Mouse (Mus musculus): Measurements from ENCODE around the gene Neurl1a. TPM values are rescaled to one million over a fixed set of nuclear protein-coding genes. Genes with fewer than 3 reads are reported as not detected.
A peak's percentile ranks its signal among the peaks of the same experiment; 100 is the strongest.

Neurl1a gene
- polyA plus RNA-seq, 1 experiment from 2014 or later: 15.4 TPM

- no peak overlapping the region for H3K9ac ChIP-seq (replicated peaks)
- H3K4me2 ChIP-seq: no peak overlapping the region
- no peaks in the 10 kb centered on the region for H3K9me3 ChIP-seq (replicated peaks)
- no peaks in the 10 kb centered on the region for H3K27me3 ChIP-seq (replicated peaks)
- no peak overlapping the region for H3K4me3 ChIP-seq (replicated peaks)
- ATAC-seq (ENCODE audit: low FRiP score): no peak
- H3K27ac ChIP-seq (replicated peaks): no peak overlapping the region
- H3K36me3 ChIP-seq: no peaks in the 10 kb centered on the region
- peaks cover 7% of the 10 kb centered on the region for H3K4me1 ChIP-seq
- 94% methylated on average over 5 of the region's 5 CpGs for WGBS
Observed at GRCm38 (mm10) chr19:47192158-47192557, 13.5 kb downstream of the Neurl1a start.

DNA sequence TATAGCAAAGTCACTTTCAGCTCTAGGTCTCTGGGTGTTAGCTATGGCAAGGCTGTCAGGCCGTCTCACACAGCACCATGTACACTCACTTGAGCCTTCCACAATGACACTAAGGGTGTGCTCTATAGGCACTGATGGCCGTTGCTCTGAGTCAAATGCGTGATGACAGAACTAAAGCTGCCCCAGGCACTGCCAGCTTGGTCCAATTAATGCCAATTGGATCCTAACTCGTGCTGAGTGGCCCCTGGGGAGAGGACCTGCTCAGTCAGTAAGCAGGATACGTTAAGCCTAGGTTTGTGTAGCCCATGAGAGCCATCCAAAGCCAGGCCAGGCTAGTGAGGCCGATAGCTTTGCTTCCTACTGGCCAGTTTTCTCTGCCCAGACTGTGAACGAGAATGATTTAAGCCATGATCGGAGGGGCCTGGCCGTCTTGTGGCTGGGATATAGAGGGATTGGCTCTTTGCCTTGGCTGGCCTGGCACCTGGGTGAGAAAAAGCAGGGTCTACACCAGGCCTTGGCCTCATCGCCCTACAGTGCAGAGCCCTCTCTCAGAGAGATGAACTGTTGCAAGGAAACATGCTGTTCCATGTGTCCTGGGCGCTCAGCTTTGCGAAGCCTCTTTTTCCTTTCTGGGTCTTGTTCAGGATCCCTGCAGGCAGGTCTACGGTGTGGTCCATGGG, 20.2 kb downstream of the Neurl1a start:
- ATAC-seq (ENCODE audit: low FRiP score): no peak
- no peaks in the 10 kb centered on the region for H3K36me3 ChIP-seq
- no peaks in the 10 kb centered on the region for H3K9me3 ChIP-seq (replicated peaks)
- H3K4me1 ChIP-seq: peaks cover 6% of the 10 kb centered on the region; the same call in 1 of the 2 replicates
- no peak overlapping the region for H3K27ac ChIP-seq (replicated peaks)
- no peak overlapping the region for H3K4me2 ChIP-seq
- no peak overlapping the region for H3K4me3 ChIP-seq (replicated peaks)
- WGBS: 62% methylated on average over 13 of the region's 13 CpGs
- no peak overlapping the region for H3K9ac ChIP-seq (replicated peaks)
- H3K27me3 ChIP-seq (replicated peaks): no peaks in the 10 kb centered on the region

DNA sequence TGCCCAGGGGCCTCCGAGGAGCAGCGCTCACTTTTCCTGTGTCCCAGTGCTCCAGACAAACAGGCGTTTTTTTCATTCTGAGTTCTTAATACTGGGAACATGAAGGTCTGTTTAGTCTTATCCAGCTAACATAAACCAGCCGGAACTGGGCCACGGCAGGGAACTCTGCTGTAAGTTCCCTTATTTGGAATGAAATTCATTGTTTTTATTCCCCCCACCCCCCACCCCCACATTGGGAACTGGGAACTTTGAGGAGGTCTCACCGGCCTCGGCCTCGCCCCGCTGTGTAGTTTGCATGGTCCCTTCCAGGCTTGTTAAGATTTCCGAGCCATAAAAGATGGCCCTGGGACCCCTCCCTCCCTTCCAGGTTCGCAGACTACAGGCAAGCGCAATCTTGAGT, 23.4 kb downstream of the Neurl1a start:
- Histone ChIP-seq H3K9ac (replicated peaks) (no peak overlapping the region), H3K36me3 (no peaks in the 10 kb centered on the region), H3K4me1 (peaks cover 6% of the 10 kb centered on the region; the same call in 1 of the 2 replicates), H3K4me2 (no peak overlapping the region), H3K27me3 (replicated peaks) (no peaks in the 10 kb centered on the region), H3K9me3 (replicated peaks) (no peaks in the 10 kb centered on the region), H3K4me3 (replicated peaks) (no peak overlapping the region), H3K27ac (replicated peaks) (no peak overlapping the region)
- 59% methylated on average over 12 of the region's 12 CpGs for WGBS
- ATAC-seq (ENCODE audit: low FRiP score): no peak

- H3K27ac ChIP-seq (replicated peaks): no peak overlapping the region
- no peak overlapping the region for H3K9ac ChIP-seq (replicated peaks)
- H3K4me2 ChIP-seq: no peak overlapping the region
- H3K4me1 ChIP-seq: peaks cover 6% of the 10 kb centered on the region; the same call in 1 of the 2 replicates
- no peak for ATAC-seq (ENCODE audit: low FRiP score)
- no peak overlapping the region for H3K4me3 ChIP-seq (replicated peaks)
- no peaks in the 10 kb centered on the region for H3K9me3 ChIP-seq (replicated peaks)
- 55% methylated on average over 6 of the region's 6 CpGs for WGBS
- no peaks in the 10 kb centered on the region for H3K27me3 ChIP-seq (replicated peaks)
- no peaks in the 10 kb centered on the region for H3K36me3 ChIP-seq
Observed at GRCm38 (mm10) chr19:47202429-47202828, 23.8 kb downstream of the Neurl1a start.

- H3K9ac ChIP-seq (replicated peaks): no peak overlapping the region
- no peak overlapping the region for H3K4me2 ChIP-seq
- no peaks in the 10 kb centered on the region for H3K9me3 ChIP-seq (replicated peaks)
- 91% methylated on average over 6 of the region's 6 CpGs for WGBS
- H3K4me3 ChIP-seq (replicated peaks): no peak overlapping the region
- H3K36me3 ChIP-seq: no peaks in the 10 kb centered on the region
- ATAC-seq (ENCODE audit: low FRiP score): no peak
- H3K27me3 ChIP-seq (replicated peaks): no peaks in the 10 kb centered on the region
- no peak overlapping the region for H3K27ac ChIP-seq (replicated peaks)
- H3K4me1 ChIP-seq: peaks cover 6% of the 10 kb centered on the region; the same call in 1 of the 2 replicates
Observed at GRCm38 (mm10) chr19:47203042-47203441, 24.4 kb downstream of the Neurl1a start.

DNA sequence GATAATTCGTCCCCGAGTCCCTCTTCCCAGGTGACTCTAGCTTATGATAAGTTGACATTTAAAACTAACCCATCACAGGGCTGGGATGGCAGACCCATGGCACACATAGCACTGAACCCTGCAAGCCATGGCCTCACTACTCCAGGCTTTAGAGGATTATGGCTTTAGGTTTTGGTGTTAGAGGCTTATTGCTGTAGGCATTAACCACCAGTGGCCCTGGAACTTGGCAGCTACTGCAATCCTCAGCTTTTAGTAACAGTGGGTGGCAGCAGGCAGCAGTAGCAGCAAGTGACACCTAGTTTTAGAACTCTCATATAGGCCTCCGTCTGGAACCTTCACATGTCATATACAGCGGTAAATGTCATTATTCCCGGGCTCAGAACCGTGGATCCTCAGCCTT, 26.0 kb downstream of the Neurl1a start:
- 91% methylated on average over 6 of the region's 6 CpGs for WGBS
- Histone ChIP-seq H3K36me3 (no peaks in the 10 kb centered on the region), H3K9me3 (replicated peaks) (no peaks in the 10 kb centered on the region), H3K27ac (replicated peaks) (no peak overlapping the region), H3K27me3 (replicated peaks) (no peaks in the 10 kb centered on the region), H3K4me1 (peaks cover 6% of the 10 kb centered on the region; the same call in 1 of the 2 replicates), H3K4me2 (no peak overlapping the region), H3K4me3 (replicated peaks) (no peak overlapping the region), H3K9ac (replicated peaks) (no peak overlapping the region)
- no peak for ATAC-seq (ENCODE audit: low FRiP score)

DNA sequence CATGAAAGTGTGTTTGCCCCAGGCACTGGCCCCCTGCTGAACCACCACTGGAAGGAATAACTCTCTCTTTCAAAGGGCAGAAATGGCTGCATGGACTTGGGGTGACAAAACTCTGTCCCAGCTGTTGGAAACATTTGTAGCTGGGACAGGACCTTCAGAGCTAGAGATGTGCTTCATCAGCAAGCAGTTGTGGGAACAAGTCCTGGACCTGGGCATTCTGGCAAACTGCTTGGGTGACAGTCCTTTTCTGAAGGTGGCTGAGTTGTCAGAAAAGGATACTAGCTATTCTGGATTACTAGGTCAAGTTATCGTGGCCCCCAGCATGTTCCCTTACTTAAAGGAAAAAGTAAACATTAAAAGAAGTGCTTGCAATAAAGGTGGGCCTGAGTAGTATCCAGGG, 27.5 kb downstream of the Neurl1a start:
- no peak overlapping the region for H3K9ac ChIP-seq (replicated peaks)
- H3K4me3 ChIP-seq (replicated peaks): no peak overlapping the region
- no peaks in the 10 kb centered on the region for H3K9me3 ChIP-seq (replicated peaks)
- 92% methylated on average over 1 of the region's 1 CpGs for WGBS
- H3K4me2 ChIP-seq: no peak overlapping the region
- ATAC-seq (ENCODE audit: low FRiP score): no peak
- H3K27ac ChIP-seq (replicated peaks): no peak overlapping the region
- H3K27me3 ChIP-seq (replicated peaks): no peaks in the 10 kb centered on the region
- no peaks in the 10 kb centered on the region for H3K36me3 ChIP-seq
- H3K4me1 ChIP-seq: 0 out of 2 replicates have a peak, but pooled peaks cover 3% of the 10 kb centered on the region

DNA sequence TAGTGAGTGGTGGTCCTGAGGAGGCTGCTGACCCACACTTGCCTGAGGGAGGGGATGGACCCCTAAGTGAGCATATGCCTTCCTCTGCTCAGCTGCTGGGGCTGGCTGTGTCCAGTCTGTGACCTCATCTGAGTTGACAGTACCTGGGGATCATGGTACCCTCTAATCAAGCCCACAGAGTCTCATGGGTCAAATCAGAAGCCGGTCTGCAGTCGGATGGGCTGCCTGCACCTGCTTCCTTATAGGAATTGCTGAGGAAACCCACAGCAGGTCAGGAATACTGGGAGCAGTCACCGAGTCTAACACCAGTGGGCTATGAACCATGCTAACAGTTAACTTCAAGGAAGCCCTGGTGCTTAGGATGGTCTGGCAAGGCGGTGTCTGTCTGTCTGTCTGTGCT, 31.8 kb downstream of the Neurl1a start:
- ATAC-seq (ENCODE audit: low FRiP score): no peak
- Histone ChIP-seq H3K27ac (replicated peaks) (no peak overlapping the region), H3K9ac (replicated peaks) (no peak overlapping the region), H3K9me3 (replicated peaks) (no peaks in the 10 kb centered on the region), H3K4me2 (no peak overlapping the region), H3K4me3 (replicated peaks) (no peak overlapping the region), H3K4me1 (peaks cover 12% of the 10 kb centered on the region), H3K36me3 (no peaks in the 10 kb centered on the region), H3K27me3 (replicated peaks) (no peaks in the 10 kb centered on the region)
- 88% methylated on average over 4 of the region's 4 CpGs for WGBS

DNA sequence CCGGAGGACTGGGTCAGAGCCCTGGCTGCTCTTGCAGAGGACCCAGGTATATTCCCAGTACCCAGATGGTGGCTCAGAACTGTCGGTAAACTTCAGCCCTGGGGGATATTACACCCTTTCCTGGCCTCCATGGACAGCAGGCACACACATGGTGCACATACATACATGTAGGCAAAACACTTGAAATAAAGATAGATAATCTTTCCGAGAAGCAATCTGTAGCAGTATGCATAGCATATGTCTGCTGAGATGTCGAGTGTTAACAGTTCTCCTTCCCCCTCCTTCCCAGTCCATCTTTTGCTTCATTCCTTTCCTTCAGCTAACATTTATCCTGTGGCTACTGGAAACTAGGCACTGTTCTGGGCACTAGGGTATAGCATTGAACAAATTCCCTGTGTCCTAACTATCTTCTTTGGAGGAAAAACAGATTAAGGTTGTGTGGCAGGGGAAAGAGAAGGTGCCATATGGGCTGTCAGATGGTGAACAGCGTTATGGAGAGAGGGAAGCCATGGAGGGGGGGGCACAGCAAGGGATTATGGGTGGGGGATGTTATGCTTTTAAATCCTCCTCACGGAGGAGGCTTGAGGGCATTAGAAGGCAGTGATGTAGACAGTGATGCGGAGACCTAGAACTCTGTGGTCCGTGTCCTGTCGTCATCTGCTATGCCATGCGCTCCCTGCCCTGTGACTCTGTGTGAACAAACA, 33.1 kb downstream of the Neurl1a start:
- Histone ChIP-seq H3K4me3 (replicated peaks) (no peak overlapping the region), H3K9me3 (replicated peaks) (no peaks in the 10 kb centered on the region), H3K9ac (replicated peaks) (no peak overlapping the region), H3K4me2 (no peak overlapping the region), H3K27ac (replicated peaks) (peak overlapping the region; percentile 58), H3K36me3 (no peaks in the 10 kb centered on the region), H3K4me1 (peaks cover 12% of the 10 kb centered on the region), H3K27me3 (replicated peaks) (no peaks in the 10 kb centered on the region)
- WGBS: 44% methylated on average over 10 of the region's 10 CpGs
- ATAC-seq (ENCODE audit: low FRiP score): peak; percentile 63; the same call in 1 of the 2 replicates

DNA sequence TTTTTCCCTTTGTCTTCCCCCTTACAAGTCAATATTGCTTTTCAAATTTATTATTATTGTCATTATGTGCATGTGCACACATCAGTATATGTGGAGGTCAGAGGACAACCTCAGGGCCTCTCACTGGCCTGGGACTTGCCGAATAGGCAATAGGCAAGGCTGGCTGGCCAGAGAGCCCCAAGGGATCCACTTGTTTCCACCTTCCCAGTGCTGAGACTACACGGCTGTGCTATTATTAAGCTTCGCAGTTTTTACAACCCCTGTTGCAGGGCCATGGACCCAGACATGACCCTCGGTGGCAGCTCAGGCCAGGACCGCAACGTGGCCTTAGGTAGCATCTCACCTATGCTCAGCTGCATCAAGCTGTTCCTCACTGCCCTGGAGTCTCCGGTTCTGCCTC, 33.8 kb downstream of the Neurl1a start:
- Histone ChIP-seq H3K4me3 (replicated peaks) (no peak overlapping the region), H3K9me3 (replicated peaks) (no peaks in the 10 kb centered on the region), H3K9ac (replicated peaks) (no peak overlapping the region), H3K4me2 (no peak overlapping the region), H3K4me1 (peaks cover 12% of the 10 kb centered on the region), H3K27ac (replicated peaks) (peak overlapping the region; percentile 58), H3K27me3 (replicated peaks) (no peaks in the 10 kb centered on the region), H3K36me3 (no peaks in the 10 kb centered on the region)
- WGBS: 60% methylated on average over 7 of the region's 7 CpGs
- 0 out of 2 replicates have a peak, but pooled peaks have one; percentile 47 for ATAC-seq (ENCODE audit: low FRiP score)

DNA sequence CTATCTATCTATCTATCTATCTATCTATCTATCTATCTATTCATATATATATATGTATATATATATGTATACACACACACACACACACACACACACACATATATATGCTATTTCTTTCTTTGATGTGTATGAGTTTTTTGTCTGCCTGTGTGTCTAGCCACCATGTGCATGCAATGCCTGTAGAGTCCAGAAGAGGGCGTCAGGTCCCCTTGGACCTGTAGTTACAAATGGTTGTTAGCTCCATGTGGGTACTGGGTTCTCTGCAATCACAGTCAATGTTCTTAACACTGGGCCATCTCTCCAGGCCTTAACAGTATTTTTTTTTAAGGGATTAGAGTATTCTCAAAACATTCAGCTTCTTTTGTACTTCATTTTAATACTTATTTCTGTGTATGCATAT, 34.9 kb downstream of the Neurl1a start:
- H3K27me3 ChIP-seq (replicated peaks): no peaks in the 10 kb centered on the region
- no peak overlapping the region for H3K4me3 ChIP-seq (replicated peaks)
- 62% methylated on average over 1 of the region's 1 CpGs for WGBS
- H3K36me3 ChIP-seq: no peaks in the 10 kb centered on the region
- no peak overlapping the region for H3K9ac ChIP-seq (replicated peaks)
- no peak overlapping the region for H3K4me2 ChIP-seq
- no peak for ATAC-seq (ENCODE audit: low FRiP score)
- H3K9me3 ChIP-seq (replicated peaks): no peaks in the 10 kb centered on the region
- H3K4me1 ChIP-seq: peaks cover 12% of the 10 kb centered on the region
- no peak overlapping the region for H3K27ac ChIP-seq (replicated peaks)

GRCm38 (mm10) chr19:47216766-47217165, 38.1 kb downstream of the Neurl1a start:
- ATAC-seq (ENCODE audit: low FRiP score): no peak
- H3K36me3 ChIP-seq: no peaks in the 10 kb centered on the region
- H3K27ac ChIP-seq (replicated peaks): no peak overlapping the region
- H3K4me3 ChIP-seq (replicated peaks): no peak overlapping the region
- peaks cover 14% of the 10 kb centered on the region for H3K4me1 ChIP-seq
- H3K9me3 ChIP-seq (replicated peaks): no peaks in the 10 kb centered on the region
- no peak overlapping the region for H3K9ac ChIP-seq (replicated peaks)
- 71% methylated on average over 5 of the region's 5 CpGs for WGBS
- no peak overlapping the region for H3K4me2 ChIP-seq
- no peaks in the 10 kb centered on the region for H3K27me3 ChIP-seq (replicated peaks)

Measured in neural tube, embryonic 15.5 days (tissue).